Mouse (Mus musculus): ENCODE results near the gene Mael.

- TF ChIP-seq CTCF (IDR thresholded peaks at IDR 0.05; ENCODE audit: low read depth): no peak
- TF ChIP-seq EP300 (IDR thresholded peaks at IDR 0.05; ENCODE audit: low read depth): no peak
Observed at GRCm38 (mm10) chr1:166286231-166286630, 47.7 kb upstream of the Mael start.

Measured in liver, postnatal 0 days (tissue).